In genomic region chr11:12837387-12837786, GRCm38 (mm10) we compare ENCODE assay signal across 16 mouse cellular contexts.
"Had no signal": no experiment of that assay in that cellular context is flagged by ENCODE, and none has a peak within 500 bp of the region (broad histone marks: within the 10 kb centered on the region; RNA-seq: fewer than 3 reads in every experiment).

No protein-coding gene starts in this region.

- H3K27me3 ChIP-seq: neural tube, embryonic 13.5 days; neural tube, embryonic 15.5 days; stomach, embryonic 15.5 days had no signal

- H3K9me3 ChIP-seq: neural tube, embryonic 13.5 days; neural tube, embryonic 15.5 days; stomach, embryonic 15.5 days had no signal

- H3K36me3 ChIP-seq: neural tube, embryonic 13.5 days; neural tube, embryonic 15.5 days; stomach, embryonic 15.5 days had no signal

- DNase-seq: retina, postnatal 1 day; right cerebral cortex, adult 18-20 months; right cerebral cortex, postnatal 14 days; right cerebral cortex, postnatal 25 days; right cerebral cortex, postnatal 4 days; spleen, adult 18-20 months; thymus, adult 18-20 months; thymus, adult 2 months; thymus, postnatal 14 days; thymus, postnatal 25 days; thymus, postnatal 36 days; thymus, postnatal 4 days had no signal

- H3K4me3 ChIP-seq: neural tube, embryonic 13.5 days; neural tube, embryonic 15.5 days; stomach, embryonic 15.5 days had no signal

- H3K4me1 ChIP-seq: neural tube, embryonic 13.5 days; neural tube, embryonic 15.5 days; stomach, embryonic 15.5 days had no signal

- H3K27ac ChIP-seq: neural tube, embryonic 13.5 days; neural tube, embryonic 15.5 days; stomach, embryonic 15.5 days; stomach, postnatal 0 days had no signal

- H3K9ac ChIP-seq: neural tube, embryonic 13.5 days; neural tube, embryonic 15.5 days; stomach, embryonic 15.5 days had no signal
